Mouse (Mus musculus) testis, adult 2 months (tissue): ENCODE data around the gene Map2k6. TPM values are rescaled to one million over a fixed set of nuclear protein-coding genes. Genes with fewer than 3 reads are reported as not detected.

Experiments used
- H3K27ac ChIP-seq: fragments of 200-500 bp; 2 replicates; pipeline ENCODE4 v1.5.1; 2012; ENCODE audit warnings: low read depth, low read length; ENCODE audit not compliant: control insufficient read depth, insufficient read depth
- H3K27me3 ChIP-seq: fragments of 200-500 bp; 2 replicates; pipeline ENCODE4 v1.6.1; 2012; ENCODE audit warnings: mild to moderate bottlenecking, low read length, moderate library complexity; ENCODE audit not compliant: control insufficient read depth, insufficient read depth
- H3K36me3 ChIP-seq: fragments of 200-500 bp; 2 replicates; pipeline ENCODE4 v1.6.1; 2012; ENCODE audit warnings: mild to moderate bottlenecking, low read length; ENCODE audit not compliant: control insufficient read depth, insufficient read depth
- H3K4me1 ChIP-seq: fragments of 200-500 bp; 2 replicates; pipeline ENCODE4 v1.6.1; 2012; ENCODE audit warnings: low read length; ENCODE audit not compliant: control insufficient read depth, insufficient read depth
- H3K4me3 ChIP-seq: fragments of 200-500 bp; 2 replicates; pipeline ENCODE4 v1.5.1; 2012; ENCODE audit warnings: low read depth, mild to moderate bottlenecking, low read length, moderate library complexity, mixed read lengths; ENCODE audit not compliant: control insufficient read depth
- CTCF ChIP-seq: fragments of 200-500 bp; IDR thresholded peaks from 2 replicates; pipeline ENCODE4 v1.5.1; 2012; ENCODE audit warnings: low read depth, mild to moderate bottlenecking, inconsistent platforms, low read length, moderate library complexity; ENCODE audit not compliant: control insufficient read depth, insufficient read depth, insufficient replicate concordance
- POLR2A ChIP-seq: fragments of 200-500 bp; IDR thresholded peaks from 2 replicates; pipeline ENCODE4 v1.6.1; 2012; ENCODE audit warnings: low read depth, mild to moderate bottlenecking, inconsistent platforms, low read length, moderate library complexity; ENCODE audit not compliant: control insufficient read depth
- polyA plus RNA-seq: library from polyadenylated mRNA; depleted of rRNA; stranded (reverse); fragments of >200 nt; gene quantifications from 2 replicates; pipeline ENCODE4 v1.2.3, GENCODE M21; 2012

The Map2k6 gene
- polyA plus RNA-seq, 1 experiment, result 0.68 TPM

DNA sequence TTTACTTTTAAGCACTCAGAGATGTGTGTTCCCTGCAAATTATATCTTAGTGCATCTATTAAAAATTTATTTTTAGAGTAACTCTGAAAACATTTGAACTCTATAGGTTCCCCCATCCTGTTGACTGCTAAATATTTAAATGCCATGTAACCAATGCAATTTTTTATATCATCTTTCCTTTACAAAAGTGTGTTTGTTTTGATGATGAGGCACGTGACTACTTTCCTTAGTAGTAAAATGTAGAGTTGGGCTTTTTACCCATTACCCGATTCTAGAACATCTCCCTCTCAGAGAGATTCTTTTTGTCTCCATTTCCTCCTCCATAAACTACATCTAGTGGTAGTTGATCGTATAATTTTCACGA, 51.8 kb downstream of the Map2k6 start:
- H3K27me3 ChIP-seq, result no peaks in the 10 kb centered on the region
- TF ChIP-seq POLR2A, result no peak
- no peak for TF ChIP-seq CTCF
- no peak overlapping the region for H3K27ac ChIP-seq
- H3K4me3 ChIP-seq, result no peak overlapping the region
- no peaks in the 10 kb centered on the region for H3K36me3 ChIP-seq
- H3K4me1 ChIP-seq, result no peaks in the 10 kb centered on the region; the same call in 1 of the 2 replicates

DNA sequence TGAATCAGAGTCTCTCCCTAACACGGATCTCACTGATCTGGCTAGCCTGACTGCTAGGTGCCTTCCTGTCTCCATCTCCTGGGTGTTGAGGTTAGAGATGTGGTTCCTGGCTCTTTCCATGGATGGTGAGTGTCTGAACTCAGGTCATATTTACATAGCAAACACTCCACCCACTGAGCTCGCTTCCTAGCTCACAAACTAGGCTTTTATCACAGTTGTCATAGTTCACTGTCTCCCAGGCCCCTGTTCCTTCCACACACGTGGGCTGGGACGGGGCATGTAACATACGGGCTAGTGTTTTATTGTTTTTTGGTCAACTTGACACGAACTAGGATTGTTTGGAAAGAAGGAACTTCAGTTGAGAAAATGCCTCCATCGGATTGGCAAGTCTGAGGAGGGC, 52.7 kb downstream of the Map2k6 start:
- TF ChIP-seq CTCF (no peak), POLR2A (no peak)
- Histone ChIP-seq H3K36me3 (no peaks in the 10 kb centered on the region), H3K27me3 (no peaks in the 10 kb centered on the region), H3K27ac (no peak overlapping the region), H3K4me3 (no peak overlapping the region), H3K4me1 (no peaks in the 10 kb centered on the region; the same call in 1 of the 2 replicates)

DNA sequence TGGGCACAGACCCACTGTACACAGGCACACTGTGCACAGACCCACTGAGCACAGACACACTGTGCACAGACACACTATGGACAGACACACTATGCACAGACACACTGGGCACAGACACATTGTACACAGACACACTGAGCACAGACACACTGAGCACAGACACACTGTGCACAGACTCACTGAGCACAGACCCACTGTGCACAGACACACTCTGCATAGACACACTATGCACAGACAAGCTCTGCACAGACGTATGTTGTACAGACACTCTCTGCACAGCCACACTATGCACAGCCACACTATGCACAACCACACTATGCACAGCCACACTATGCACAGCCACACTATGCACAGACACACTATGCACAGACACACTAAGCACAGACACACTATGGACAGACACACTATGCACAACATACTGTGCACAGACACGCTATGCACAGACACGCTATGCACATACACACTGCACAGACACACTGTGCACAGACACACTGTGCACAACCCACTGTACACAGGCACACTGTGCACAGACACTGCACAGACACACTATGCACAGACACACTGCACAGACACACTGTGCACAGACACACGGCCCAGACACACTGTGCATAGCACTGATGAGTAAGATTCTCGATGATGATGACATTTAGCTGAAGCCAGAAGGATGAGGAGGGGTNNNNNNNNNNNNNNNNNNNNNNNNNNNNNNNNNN, 54.7 kb downstream of the Map2k6 start:
- Histone ChIP-seq H3K27me3 (no peaks in the 10 kb centered on the region), H3K4me3 (no peak overlapping the region)
- no peak for TF ChIP-seq POLR2A
- TF ChIP-seq CTCF, result no peak

GRCm38 (mm10) chr11:110457441-110457912, 58.6 kb downstream of the Map2k6 start:
- no peak overlapping the region for H3K27ac ChIP-seq
- TF ChIP-seq POLR2A (no peak), CTCF (no peak)
- H3K27me3 ChIP-seq, result no peaks in the 10 kb centered on the region
- no peak overlapping the region for H3K4me3 ChIP-seq
- no peaks in the 10 kb centered on the region for H3K4me1 ChIP-seq
- H3K36me3 ChIP-seq, result no peaks in the 10 kb centered on the region

More for the DNA sequence above, 54.7 kb downstream of the Map2k6 start:
- Histone ChIP-seq H3K27ac (no peak overlapping the region), H3K36me3 (no peaks in the 10 kb centered on the region), H3K4me1 (no peaks in the 10 kb centered on the region; the same call in 1 of the 2 replicates)

- Histone ChIP-seq H3K27ac (no peak overlapping the region), H3K36me3 (no peaks in the 10 kb centered on the region), H3K4me1 (no peaks in the 10 kb centered on the region), H3K27me3 (no peaks in the 10 kb centered on the region), H3K4me3 (no peak overlapping the region)
- TF ChIP-seq POLR2A (no peak), CTCF (no peak)
These were observed 61.6 kb downstream of the Map2k6 start for GRCm38 (mm10) chr11:110460480-110460879.

DNA sequence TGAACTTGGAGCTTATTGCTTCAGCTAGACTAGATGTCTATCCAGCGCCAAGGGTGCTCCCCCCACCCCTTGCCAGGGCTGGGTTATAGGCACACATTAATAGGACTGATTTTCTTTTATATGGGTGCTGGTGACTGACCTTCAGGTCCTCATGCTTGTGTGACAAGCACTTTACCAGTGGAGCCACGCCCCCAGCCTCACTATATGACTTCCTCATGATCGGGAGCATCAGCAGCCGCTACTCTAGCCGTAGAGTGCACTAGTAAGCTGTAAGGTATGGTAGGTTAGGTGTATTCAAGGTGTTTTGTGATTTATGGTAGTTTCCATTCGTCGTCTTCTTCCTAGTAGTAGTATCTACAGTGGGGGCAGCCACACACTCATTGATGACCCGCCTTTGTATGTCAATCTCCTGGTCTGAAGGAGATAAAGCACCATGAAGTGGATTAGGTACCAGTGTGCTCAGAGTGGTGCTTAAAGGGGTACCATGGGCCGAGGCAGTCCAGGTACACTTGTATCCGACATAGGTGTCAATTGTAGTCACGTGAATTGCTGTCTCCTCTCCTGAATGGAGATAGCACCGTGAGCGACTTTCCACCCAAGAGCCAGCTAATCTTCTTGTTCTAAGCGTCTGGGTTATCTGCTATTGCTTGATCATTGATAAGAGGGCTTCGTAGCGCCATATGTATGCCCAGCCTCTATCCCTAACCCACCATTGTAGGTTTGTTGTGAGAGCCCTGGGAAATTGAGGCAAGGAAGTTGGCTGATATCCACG, 62.8 kb downstream of the Map2k6 start:
- TF ChIP-seq POLR2A (no peak), CTCF (no peak)
- Histone ChIP-seq H3K36me3 (no peaks in the 10 kb centered on the region), H3K4me1 (no peaks in the 10 kb centered on the region), H3K27ac (no peak overlapping the region), H3K27me3 (no peaks in the 10 kb centered on the region), H3K4me3 (no peak overlapping the region)

DNA sequence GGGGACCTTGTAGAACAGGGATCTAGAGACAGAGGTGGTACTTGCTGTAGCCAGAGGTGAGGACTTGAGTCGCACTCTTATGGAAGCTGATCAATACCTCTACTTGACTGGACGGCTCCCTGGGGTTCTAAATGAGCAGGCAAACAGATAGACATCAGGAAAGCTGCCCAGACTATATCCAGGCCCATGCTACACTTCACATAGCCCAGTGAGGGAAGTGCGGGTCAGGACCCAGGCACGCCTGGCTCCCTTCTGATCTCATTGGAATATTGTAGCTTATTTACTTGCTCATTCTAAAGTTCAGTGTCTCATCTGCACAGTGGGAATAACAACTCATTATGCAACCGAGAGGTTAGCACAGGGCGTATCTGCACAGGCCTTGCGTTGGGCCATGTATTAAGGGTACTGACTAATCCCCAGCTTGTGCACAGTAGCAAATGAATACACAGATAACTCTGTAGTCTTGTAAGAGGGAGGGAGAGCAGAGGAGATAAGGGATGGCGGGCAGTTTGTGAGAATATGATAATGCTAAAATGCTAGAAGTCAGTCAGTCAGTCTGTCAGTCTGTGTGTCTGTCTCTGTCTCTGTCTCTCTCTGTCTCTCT, 64.2 kb downstream of the Map2k6 start:
- no peak overlapping the region for H3K27ac ChIP-seq
- H3K4me3 ChIP-seq, result no peak overlapping the region
- H3K27me3 ChIP-seq, result no peaks in the 10 kb centered on the region
- no peaks in the 10 kb centered on the region for H3K4me1 ChIP-seq
- H3K36me3 ChIP-seq, result no peaks in the 10 kb centered on the region
- no peak for TF ChIP-seq CTCF
- no peak for TF ChIP-seq POLR2A
